Mouse (Mus musculus): Measurements from ENCODE around the gene Mrgprb5. TPM values are rescaled to one million over a fixed set of nuclear protein-coding genes. Genes with fewer than 3 reads are reported as not detected.
"Not testable (repeated sequence)": the region's sequence is repeated elsewhere in the genome, so short reads cannot be mapped to it uniquely, and the experiment has no call there.

The Mrgprb5 gene
- total RNA-seq (2021), result not detected

DNA sequence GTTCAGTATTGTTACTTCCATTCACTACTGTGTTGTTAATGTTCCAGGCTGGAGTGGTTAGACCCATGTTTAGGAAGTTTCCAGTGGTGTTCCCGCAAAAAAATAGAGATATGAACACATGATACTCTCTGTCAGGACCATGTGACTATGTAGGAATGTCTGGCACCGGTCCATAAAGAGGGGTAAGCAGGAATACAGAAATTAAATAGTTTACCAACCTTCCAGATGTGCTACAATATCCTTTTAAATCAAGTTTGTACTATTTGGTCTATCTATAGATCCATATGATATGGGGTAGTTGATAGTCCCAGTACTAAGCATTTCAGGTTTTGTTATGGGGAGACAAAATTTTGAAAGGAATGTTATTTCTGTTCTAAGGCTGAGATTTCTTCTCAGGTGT is at the start of gene Mrgprb5:
Gene Mrgprb5, minus strand, starts transcription at position 101 of the 400 bp plus-strand sequence.
- intact Hi-C loops (cut with DNase I), result no loop called here
- no peak for DNase-seq

DNA sequence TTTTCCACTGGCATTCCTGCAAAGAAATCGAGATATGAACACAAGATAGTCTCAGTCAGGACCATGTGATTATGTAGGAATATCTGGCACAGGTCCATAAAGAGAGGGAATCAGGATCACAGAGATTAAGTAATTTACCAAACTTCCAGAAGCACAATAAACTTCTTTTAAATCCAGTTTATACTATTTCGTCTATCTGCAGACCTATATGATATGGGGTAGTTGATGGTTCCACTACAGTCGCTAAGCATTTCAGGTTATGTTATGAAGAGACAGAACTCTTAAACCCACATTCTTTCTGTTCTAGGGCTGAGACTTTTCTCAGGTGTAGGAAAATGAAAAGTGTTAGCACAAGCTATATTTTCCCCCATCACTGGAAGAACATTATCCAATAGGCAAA is 30.4 kb upstream of the Mrgprb5 start, which contains the start of gene Mrgprb4:
Gene Mrgprb4, minus strand, starts transcription at position 101 of the 400 bp plus-strand sequence.
- intact Hi-C loops (cut with DNase I), result no loop called here
- DNase-seq, result no peak

- no peak for DNase-seq
- intact Hi-C loops (cut with DNase I), result no loop called here
Measured at GRCm38 (mm10) chr7:48167471-48167870, 1.3 kb downstream of the Mrgprb5 start.

- DNase-seq, result no peak
Measured at GRCm38 (mm10) chr7:48138248-48138702, 30.5 kb downstream of the Mrgprb5 start.

DNA sequence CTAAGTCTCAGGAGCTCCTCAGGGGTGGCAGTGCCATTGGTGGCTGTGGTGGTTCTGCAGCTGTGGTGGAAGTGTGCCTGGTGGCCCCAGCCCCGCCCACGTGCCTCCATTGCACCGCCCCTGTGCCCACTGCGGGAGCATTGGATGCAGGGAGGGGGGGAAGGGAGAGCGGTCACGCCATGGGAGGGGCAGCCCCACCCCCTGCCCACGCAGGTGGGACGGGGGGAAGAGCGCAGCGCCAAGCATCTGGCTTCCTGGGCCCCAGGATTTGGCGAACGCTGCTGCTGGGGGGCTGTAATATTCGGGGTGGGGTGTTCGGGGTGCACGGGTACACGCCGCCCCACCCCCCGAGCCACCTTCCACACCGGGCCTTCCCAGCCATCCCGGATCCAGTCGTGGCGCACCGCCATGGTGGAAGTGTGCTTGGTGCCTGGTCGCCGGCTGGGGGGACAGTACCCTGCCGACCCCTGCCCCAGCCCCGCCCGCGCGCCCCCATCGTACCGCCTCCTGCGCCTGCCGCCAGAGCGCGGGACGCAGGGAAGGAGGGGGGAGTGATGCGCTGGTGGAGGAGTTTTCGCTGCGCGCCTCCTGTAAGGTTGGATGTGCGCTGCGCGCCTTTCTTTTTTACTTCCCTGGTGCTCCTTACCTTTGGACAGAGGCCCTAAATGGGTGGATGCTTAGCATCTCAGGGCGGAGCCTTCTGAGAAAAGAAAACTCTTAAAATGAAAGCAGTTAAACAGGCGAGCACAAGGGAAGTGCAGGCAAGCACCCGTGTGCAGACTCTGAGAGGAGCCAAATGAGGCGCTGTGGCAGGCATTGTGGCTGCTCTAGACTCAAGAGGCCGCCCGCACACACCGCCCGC is 31.4 kb downstream of the Mrgprb5 start:
- DNase-seq, result no peak
- intact Hi-C loops (cut with DNase I), result no loop called here

More at GRCm38 (mm10) chr7:48138248-48138702, 30.5 kb downstream of the Mrgprb5 start:
- intact Hi-C loops (cut with DNase I), result no loop called here

DNA sequence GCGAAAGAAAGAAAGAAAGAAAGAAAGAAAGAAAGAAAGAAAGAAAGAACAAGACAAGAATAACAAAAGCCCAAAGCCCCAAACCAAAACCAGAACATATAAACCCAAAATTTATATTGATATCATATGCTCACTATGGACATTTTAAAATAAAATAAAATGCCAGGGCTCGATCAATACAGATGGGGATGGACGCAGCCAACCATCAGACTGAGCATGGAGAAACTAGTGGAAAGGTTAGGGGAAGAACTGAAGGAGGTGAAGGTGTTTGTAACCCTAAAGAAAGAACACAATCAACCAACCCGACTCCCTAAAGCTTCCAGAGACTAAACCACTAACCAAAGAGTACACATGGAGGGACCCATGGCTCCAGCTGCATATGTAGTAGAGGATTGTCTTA is 36.1 kb downstream of the Mrgprb5 start:
- intact Hi-C loops (cut with DNase I), result no loop called here
- no peak for DNase-seq

DNA sequence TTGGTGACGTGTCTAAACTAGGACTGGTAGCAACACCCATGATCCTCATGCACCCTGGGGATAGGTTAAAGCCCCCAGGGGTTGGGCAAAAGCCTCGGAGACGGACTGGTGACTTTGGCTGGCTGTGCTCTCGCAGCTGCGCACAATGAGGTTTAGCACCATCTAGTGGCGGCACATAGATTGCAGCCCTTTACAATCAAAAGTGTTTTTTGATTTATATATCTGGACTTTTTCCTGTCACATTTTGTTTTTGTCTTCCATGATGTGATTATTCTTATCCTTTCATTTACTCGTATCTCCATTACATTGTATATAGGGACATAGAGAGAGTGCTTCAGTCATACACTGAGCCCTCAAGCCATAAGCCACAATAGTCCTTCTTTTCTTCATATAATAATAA is 36.6 kb downstream of the Mrgprb5 start:
- DNase-seq; intact Hi-C loops (cut with DNase I): not testable (repeated sequence)

DNA sequence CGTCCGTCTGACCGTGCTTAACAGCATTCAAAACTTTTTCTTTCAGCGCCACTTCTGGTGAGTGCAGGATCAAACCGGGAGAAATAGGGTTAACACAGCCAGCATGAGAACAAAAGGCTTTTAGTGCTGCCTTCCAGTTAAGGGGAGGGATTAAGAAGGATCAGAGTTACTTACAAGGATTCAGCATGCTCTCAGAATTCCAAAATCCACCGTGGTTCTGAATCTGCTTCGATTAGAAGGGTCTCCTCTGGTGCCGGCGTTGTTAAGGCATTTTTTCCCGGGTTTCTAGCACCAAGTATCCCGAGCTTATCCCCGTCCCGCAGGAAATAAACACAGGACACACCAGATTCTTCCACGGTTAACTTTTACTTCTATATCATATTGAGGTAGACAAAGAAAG is 37.0 kb downstream of the Mrgprb5 start:
- intact Hi-C loops (cut with DNase I); DNase-seq: not testable (repeated sequence)

- intact Hi-C loops (cut with DNase I), result no loop called here
- DNase-seq, result no peak
Measured at GRCm38 (mm10) chr7:48123806-48124205, 45.0 kb downstream of the Mrgprb5 start.

Other genes with a start within 250 kb of the Mrgprb5 start
- gene Mrgpra4, start 186.9 kb downstream of the Mrgprb5 start, total RNA-seq (2021), result not detected
- gene Mrgprx1, start 141.4 kb downstream of the Mrgprb5 start, total RNA-seq (2021), result not detected
- gene Mrgprb4, start 30.3 kb upstream of the Mrgprb5 start, total RNA-seq (2021), result not detected
- not detected for gene Mrgprb8, start 219.5 kb upstream of the Mrgprb5 start, total RNA-seq (2021)

Data from left cerebral cortex, postnatal 4 days (tissue).